Mouse (Mus musculus) midbrain, embryonic 15.5 days (tissue): ENCODE results near the gene Fgb. TPM values are rescaled to one million over a fixed set of nuclear protein-coding genes. Genes with fewer than 3 reads are reported as not detected.
A peak's percentile ranks its signal among the peaks of the same experiment; 100 is the strongest.

ENCODE experiments used
- ATAC-seq: fragments of 200-750 bp; cut with Nextera tagmentation; replicated peaks from 2 replicates; pipeline ENCODE4 v1.8.0; 2017; ENCODE audit warnings: moderate TSS enrichment
- H3K27ac ChIP-seq: fragments of 300-500 bp; sonication (generic); 2 replicates; pipeline ENCODE4 v1.5.1; 2015; ENCODE audit warnings: mild to moderate bottlenecking, inconsistent platforms
- H3K27me3 ChIP-seq: fragments of 300-500 bp; sonication (generic); replicated peaks from 2 replicates; pipeline ENCODE4 v1.6.1; 2015; ENCODE audit warnings: inconsistent platforms
- H3K36me3 ChIP-seq: fragments of 300-500 bp; sonication (generic); replicated peaks from 2 replicates; pipeline ENCODE4 v1.6.1; 2015; ENCODE audit warnings: inconsistent platforms
- H3K4me1 ChIP-seq: fragments of 300-500 bp; sonication (generic); 2 replicates; pipeline ENCODE4 v1.6.1; 2015; ENCODE audit warnings: inconsistent platforms
- H3K4me2 ChIP-seq: fragments of 300-500 bp; sonication (generic); 2 replicates; pipeline ENCODE4 v1.6.1; 2015; ENCODE audit warnings: inconsistent platforms, mild to moderate bottlenecking, moderate library complexity
- H3K4me3 ChIP-seq: fragments of 300-500 bp; sonication (generic); 2 replicates; pipeline ENCODE4 v1.5.1; 2015; ENCODE audit warnings: mild to moderate bottlenecking, inconsistent platforms
- H3K9ac ChIP-seq: fragments of 300-500 bp; sonication (generic); 2 replicates; pipeline ENCODE4 v1.6.1; 2015; ENCODE audit warnings: mild to moderate bottlenecking, inconsistent platforms
- H3K9me3 ChIP-seq: fragments of 300-500 bp; sonication (generic); 2 replicates; pipeline ENCODE4 v1.6.1; 2016; ENCODE audit warnings: inconsistent platforms
- WGBS: fragments of 180-500 bp; shearing (Covaris S2); methylation state at CpG from one replicate; pipeline ENCODE4 v1.1.7; 2015; ENCODE audit warnings: mixed read lengths; 5-methylcytosine and 5-hydroxymethylcytosine counted together
- polyA plus RNA-seq: library from polyadenylated mRNA; unstranded; fragments of >200 nt; fragmentation: Nextera tagmentation; extraction: Ambion mirVana; gene quantifications from 2 replicates; pipeline ENCODE4 v1.2.1, GENCODE M21; 2015

The Fgb gene
- polyA plus RNA-seq, 1 experiment from 2014 or later = not detected

DNA sequence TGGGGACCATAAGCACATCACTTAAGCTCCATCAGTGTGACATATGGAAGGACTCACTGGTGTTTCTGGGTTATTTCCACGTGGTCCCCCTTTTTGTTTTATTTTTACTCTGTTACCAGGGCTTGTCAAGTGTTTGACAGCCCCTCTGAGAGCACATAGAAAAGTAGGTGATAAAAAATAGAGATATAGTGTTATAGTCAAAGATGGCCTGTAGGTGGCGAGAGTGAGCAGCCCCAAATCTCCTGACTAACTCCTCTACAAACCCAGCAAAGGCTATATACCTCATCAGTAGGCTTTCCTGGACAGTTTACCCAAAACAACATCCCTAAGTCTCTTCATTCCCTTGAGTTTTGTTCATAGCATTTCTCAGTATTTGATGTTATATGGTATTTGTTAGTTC lies 47.5 kb downstream of the Fgb start:
- H3K4me2 ChIP-seq = no peak overlapping the region
- WGBS = 3% methylated on average over 2 of the region's 2 CpGs
- no peak for ATAC-seq
- H3K9me3 ChIP-seq = no peaks in the 10 kb centered on the region
- no peak overlapping the region for H3K4me3 ChIP-seq
- no peak overlapping the region for H3K9ac ChIP-seq
- H3K36me3 ChIP-seq = no peaks in the 10 kb centered on the region
- H3K27ac ChIP-seq = no peak overlapping the region
- H3K4me1 ChIP-seq = 0 out of 2 replicates have a peak, but pooled peaks cover 5% of the 10 kb centered on the region
- no peaks in the 10 kb centered on the region for H3K27me3 ChIP-seq

- peaks cover 11% of the 10 kb centered on the region for H3K27me3 ChIP-seq
- no peaks in the 10 kb centered on the region for H3K36me3 ChIP-seq
- H3K4me2 ChIP-seq = no peak overlapping the region
- no peak for ATAC-seq
- 92% methylated on average over 9 of the region's 9 CpGs for WGBS
- H3K27ac ChIP-seq = no peak overlapping the region
- no peak overlapping the region for H3K4me3 ChIP-seq
- H3K9me3 ChIP-seq = no peaks in the 10 kb centered on the region
- H3K4me1 ChIP-seq = peaks cover 12% of the 10 kb centered on the region
- H3K9ac ChIP-seq = no peak overlapping the region
Observed at GRCm38 (mm10) chr3:82999995-83000394, 49.7 kb downstream of the Fgb start.

DNA sequence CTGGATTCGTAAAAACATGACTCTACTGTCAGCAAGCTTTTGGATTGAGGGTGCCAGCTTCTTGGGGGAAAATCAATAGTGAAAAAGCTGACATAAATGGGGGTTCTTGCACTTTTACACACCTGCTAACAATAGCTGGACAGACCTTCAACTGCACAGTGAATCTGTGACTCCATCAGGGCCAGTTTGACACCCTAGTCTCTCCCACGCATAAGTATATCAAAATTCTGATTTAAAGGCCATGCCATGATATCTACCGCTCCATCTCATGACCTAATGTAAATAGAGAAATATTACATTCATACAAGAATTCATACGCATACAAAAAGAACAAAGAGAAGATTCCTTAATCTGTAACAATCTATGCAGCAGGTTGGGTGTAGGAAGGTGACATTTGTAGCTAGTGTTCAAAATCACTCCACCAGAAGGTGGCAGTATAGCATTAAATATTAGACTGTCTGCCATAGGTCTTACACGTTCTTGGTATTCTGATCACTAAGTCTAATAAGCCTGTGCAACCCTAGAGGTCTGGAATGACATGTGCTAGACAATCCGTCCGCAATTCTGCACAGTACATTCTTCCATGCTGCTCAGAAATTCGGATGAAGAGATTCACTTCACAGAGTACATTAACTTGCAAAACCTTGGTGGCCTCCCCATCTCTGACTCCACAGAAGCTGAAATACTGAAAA lies 50.7 kb downstream of the Fgb start:
- 30% methylated on average over 8 of the region's 8 CpGs for WGBS
- peak; percentile 95 for ATAC-seq
- H3K4me3 ChIP-seq = no peak overlapping the region
- H3K4me2 ChIP-seq = no peak overlapping the region
- no peak overlapping the region for H3K9ac ChIP-seq
- peaks cover 12% of the 10 kb centered on the region for H3K4me1 ChIP-seq
- H3K27ac ChIP-seq = no peak overlapping the region
- no peaks in the 10 kb centered on the region for H3K9me3 ChIP-seq
- H3K36me3 ChIP-seq = no peaks in the 10 kb centered on the region
- H3K27me3 ChIP-seq = peaks cover 13% of the 10 kb centered on the region

DNA sequence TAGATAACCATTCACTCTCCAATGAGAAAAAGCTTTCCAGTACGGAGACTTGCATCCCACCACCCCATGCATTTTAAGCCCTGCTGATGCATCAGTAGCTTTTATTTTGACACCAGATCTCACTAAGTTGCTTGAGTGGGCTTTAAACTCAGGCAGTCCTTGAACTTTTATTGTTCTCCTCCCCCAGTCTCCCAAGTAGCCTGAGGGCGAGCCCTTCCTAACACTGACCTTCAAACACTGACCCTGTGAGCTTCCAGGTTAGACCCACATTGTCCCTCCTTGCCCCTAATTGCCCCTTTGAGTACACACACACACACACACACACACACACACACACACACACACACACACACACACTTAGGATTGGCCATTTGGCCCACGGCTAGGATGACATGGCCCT lies 53.0 kb downstream of the Fgb start:
- H3K4me1 ChIP-seq = peaks cover 12% of the 10 kb centered on the region
- H3K4me2 ChIP-seq = no peak overlapping the region
- no peak overlapping the region for H3K4me3 ChIP-seq
- no peaks in the 10 kb centered on the region for H3K9me3 ChIP-seq
- WGBS = 90% methylated on average over 3 of the region's 3 CpGs
- peaks cover 13% of the 10 kb centered on the region for H3K27me3 ChIP-seq
- H3K27ac ChIP-seq = no peak overlapping the region
- H3K36me3 ChIP-seq = no peaks in the 10 kb centered on the region
- no peak for ATAC-seq
- H3K9ac ChIP-seq = no peak overlapping the region

DNA sequence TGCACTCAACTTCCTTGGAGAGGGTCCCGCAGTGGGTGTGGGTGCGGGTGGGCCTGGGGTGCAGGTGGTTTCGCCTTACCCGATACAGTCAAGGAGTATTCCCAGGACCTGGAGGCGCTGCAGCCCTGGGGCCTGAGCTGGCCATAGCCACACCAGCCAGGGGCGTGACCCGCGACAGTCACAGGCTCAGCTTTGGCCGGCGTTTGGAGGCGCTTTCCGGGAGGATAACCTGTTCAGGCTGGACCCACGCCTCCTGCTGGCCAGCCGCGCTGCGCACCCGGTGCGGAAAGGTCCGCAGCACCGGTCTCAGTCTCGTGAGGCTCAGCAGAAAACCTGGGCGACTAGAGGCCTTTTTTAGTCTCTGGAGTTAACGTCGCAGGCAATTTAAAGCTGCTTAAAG lies 54.3 kb downstream of the Fgb start:
- peak overlapping the region; percentile 17; the same call in 1 of the 2 replicates for H3K9ac ChIP-seq
- peak overlapping the region; percentile 60 for H3K4me2 ChIP-seq
- H3K36me3 ChIP-seq = no peaks in the 10 kb centered on the region
- peak overlapping the region; percentile 30 for H3K4me3 ChIP-seq
- ATAC-seq = peak; percentile 55
- 2% methylated on average over 24 of the region's 24 CpGs for WGBS
- H3K27ac ChIP-seq = no peak overlapping the region
- peaks cover 12% of the 10 kb centered on the region for H3K4me1 ChIP-seq
- H3K9me3 ChIP-seq = no peaks in the 10 kb centered on the region
- H3K27me3 ChIP-seq = peaks cover 13% of the 10 kb centered on the region

- WGBS = 95% methylated on average over 6 of the region's 6 CpGs
- Histone ChIP-seq H3K4me2 (no peak overlapping the region), H3K9me3 (no peaks in the 10 kb centered on the region), H3K4me1 (peaks cover 7% of the 10 kb centered on the region), H3K36me3 (no peaks in the 10 kb centered on the region), H3K9ac (no peak overlapping the region), H3K27ac (no peak overlapping the region), H3K27me3 (peaks cover 13% of the 10 kb centered on the region), H3K4me3 (no peak overlapping the region)
- ATAC-seq = no peak
Observed at GRCm38 (mm10) chr3:82992956-82993355, 56.7 kb downstream of the Fgb start.

DNA sequence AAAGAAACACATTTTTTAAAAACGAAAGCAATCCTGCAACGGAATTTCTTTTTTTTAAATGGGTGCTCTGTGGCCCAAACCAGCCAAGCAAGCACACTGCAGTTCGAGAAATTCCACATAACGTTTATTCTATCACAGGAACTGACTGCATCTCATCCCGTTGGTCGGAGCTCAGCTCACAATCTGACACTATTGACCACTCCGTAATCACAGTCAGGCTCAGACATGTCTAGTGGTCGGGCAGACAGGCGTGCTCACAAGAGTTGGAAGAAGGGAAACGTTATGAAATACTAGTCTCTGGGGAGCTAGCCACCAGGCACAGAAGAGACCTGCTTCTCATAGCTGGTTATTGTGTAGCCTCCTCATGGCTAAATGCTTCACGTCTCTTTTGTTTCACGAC lies 57.7 kb downstream of the Fgb start:
- WGBS = 81% methylated on average over 12 of the region's 12 CpGs
- Histone ChIP-seq H3K9me3 (no peaks in the 10 kb centered on the region), H3K9ac (no peak overlapping the region), H3K4me1 (peaks cover 7% of the 10 kb centered on the region), H3K27ac (no peak overlapping the region), H3K27me3 (peaks cover 13% of the 10 kb centered on the region), H3K4me3 (no peak overlapping the region), H3K36me3 (no peaks in the 10 kb centered on the region), H3K4me2 (no peak overlapping the region)
- no peak for ATAC-seq

Other genes with a start within 250 kb of the Fgb start
- 1.6 and 1.8 TPM in 2 replicates for gene Rbm46, start 173.4 kb downstream of the Fgb start, polyA plus RNA-seq
- gene Lrat, start 145.9 kb downstream of the Fgb start, polyA plus RNA-seq = 0.15 and 0.31 TPM in 2 replicates
- gene Fgg, start 42.1 kb downstream of the Fgb start, polyA plus RNA-seq = 0.09 and 3.4 TPM in 2 replicates
- gene Fga, start 23.8 kb downstream of the Fgb start, polyA plus RNA-seq = 1.3 TPM in 1 of 2 replicates, not detected in the other
- gene Plrg1, start 5.7 kb upstream of the Fgb start, polyA plus RNA-seq = 104 and 108 TPM in 2 replicates
- gene Dchs2, start 78.1 kb upstream of the Fgb start, polyA plus RNA-seq = 0.83 and 0.92 TPM in 2 replicates